Mouse (Mus musculus) hindbrain, embryonic 10.5 days (tissue): ENCODE measurements around the gene Zfp503. TPM values are rescaled to one million over a fixed set of nuclear protein-coding genes. Genes with fewer than 3 reads are reported as not detected.

ENCODE experiments used
- DNase-seq: peaks from one replicate; pipeline ENCODE4 v3.0.0-alpha.2; 2017; ENCODE audit warnings: low spot score
- H3K27ac ChIP-seq: fragments of 300-500 bp; sonication (generic); 2 replicates; pipeline ENCODE4 v1.5.1; 2016; ENCODE audit warnings: mild to moderate bottlenecking, moderate library complexity
- H3K27me3 ChIP-seq: fragments of 300-500 bp; sonication (generic); 2 replicates; pipeline ENCODE4 v1.6.1; 2016; ENCODE audit warnings: mild to moderate bottlenecking; ENCODE audit not compliant: poor library complexity, insufficient read depth, severe bottlenecking
- H3K36me3 ChIP-seq: fragments of 300-500 bp; sonication (generic); 2 replicates; pipeline ENCODE4 v1.6.1; 2016; ENCODE audit warnings: mild to moderate bottlenecking, moderate library complexity
- H3K4me1 ChIP-seq: fragments of 300-500 bp; sonication (generic); replicated peaks from 2 replicates; pipeline ENCODE4 v1.6.1; 2016; ENCODE audit warnings: mild to moderate bottlenecking
- H3K4me3 ChIP-seq: fragments of 300-500 bp; sonication (generic); 2 replicates; pipeline ENCODE4 v1.5.1; 2016; ENCODE audit warnings: mild to moderate bottlenecking, moderate library complexity
- H3K9me3 ChIP-seq: fragments of 300-500 bp; sonication (generic); 2 replicates; pipeline ENCODE4 v1.6.1; 2016; ENCODE audit warnings: mild to moderate bottlenecking, moderate library complexity
- WGBS: fragments of 180-500 bp; shearing (Covaris S2); methylation state at CpG from one replicate; pipeline ENCODE4 v1.1.7; 2016; 5-methylcytosine and 5-hydroxymethylcytosine counted together
- polyA plus RNA-seq: library from polyadenylated mRNA; unstranded; fragments of >200 nt; fragmentation: Nextera tagmentation; extraction: Ambion mirVana; gene quantifications from 2 replicates; pipeline ENCODE4 v1.2.1, GENCODE M21; 2016

Zfp503 gene
- 12.3 and 20.0 TPM in 2 replicates for polyA plus RNA-seq

DNA sequence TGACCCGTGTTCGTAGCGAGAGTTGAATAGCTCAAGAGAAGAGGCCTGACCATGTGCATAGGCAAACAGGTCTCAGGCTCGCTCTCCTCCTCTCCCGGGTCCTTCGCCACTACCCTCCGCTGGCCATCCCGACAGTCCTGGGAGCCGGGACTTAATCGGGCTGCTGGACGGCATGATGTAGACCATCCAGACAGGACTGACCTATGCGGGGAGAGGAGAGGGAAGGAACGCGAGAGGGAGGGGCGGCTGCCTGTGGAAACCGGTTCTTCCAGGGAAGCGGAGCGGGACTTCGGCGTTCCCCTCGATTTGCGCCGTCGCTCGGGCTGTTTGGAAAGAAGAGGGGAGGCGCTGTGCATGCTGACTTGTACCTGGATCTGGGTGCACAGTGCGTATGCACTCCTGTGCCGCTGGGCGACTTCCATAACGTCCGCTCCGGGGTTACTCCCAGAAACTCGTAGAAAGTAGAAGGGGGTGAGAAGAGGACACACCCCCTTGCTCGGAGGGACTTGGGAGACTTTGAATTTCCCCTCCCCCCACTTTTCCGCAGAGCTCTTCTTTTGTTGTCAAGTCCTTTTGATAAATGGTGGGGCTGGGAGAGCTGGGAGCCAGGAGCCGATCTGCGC is at the start of gene Zfp503:
Gene Zfp503, minus strand, starts transcription at position 311 of the 623 bp plus-strand sequence.
- Histone ChIP-seq H3K27ac (peak within 1 kb of the TSS; percentile 97), H3K4me3 (peak within 1 kb of the TSS; percentile 89), H3K9me3 (no peaks in the 10 kb centered on the region), H3K27me3 (peaks cover 72% of the 10 kb centered on the region), H3K36me3 (peaks cover 17% of the 10 kb centered on the region), H3K4me1 (peaks cover 80% of the 10 kb centered on the region)
- DNase-seq, result peak; percentile 77
- under 1% methylated on average over 37 of the region's 37 CpGs for WGBS

GRCm38 (mm10) chr14:22037498-22038131 is 48.2 kb upstream of the Zfp503 start:
- WGBS, result 69% methylated on average over 16 of the region's 16 CpGs
- H3K27me3 ChIP-seq, result peaks cover 30% of the 10 kb centered on the region
- DNase-seq, result no peak
- no peak overlapping the region for H3K4me3 ChIP-seq
- H3K36me3 ChIP-seq, result no peaks in the 10 kb centered on the region
- peaks cover 40% of the 10 kb centered on the region for H3K4me1 ChIP-seq
- no peak overlapping the region for H3K27ac ChIP-seq
- H3K9me3 ChIP-seq, result no peaks in the 10 kb centered on the region

DNA sequence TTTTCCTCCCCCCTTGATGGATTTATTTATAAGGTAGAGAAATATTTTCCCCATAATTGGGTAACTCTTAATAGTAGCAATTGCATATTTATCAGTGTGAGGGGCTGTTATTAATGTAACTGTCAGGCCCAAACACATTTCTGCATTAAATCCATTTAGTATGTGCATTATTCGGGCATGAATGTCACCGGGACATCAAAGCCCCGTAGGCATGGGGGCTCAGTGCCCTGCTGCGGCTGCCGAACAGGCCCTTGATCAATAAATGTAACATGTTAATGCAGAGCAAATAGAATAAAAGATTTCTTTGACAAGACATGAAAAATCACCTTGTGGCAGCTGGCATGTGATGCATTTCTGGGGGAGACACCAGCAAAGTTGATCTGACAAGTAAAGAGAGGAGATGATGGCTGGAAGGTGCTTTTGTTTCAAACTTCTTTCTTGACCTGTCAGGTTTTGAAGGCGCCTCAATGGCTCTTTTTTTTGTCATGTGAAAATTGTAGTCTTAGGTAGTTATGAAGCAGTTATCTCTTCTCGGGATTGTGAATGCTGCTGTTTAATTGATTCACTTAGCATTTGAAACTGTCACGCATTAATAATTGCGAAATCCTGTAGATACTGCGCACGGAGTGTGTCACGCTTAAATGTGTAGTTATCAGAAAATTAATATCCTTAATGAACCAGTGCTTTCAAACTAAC is 47.5 kb upstream of the Zfp503 start:
- DNase-seq, result no peak
- Histone ChIP-seq H3K4me3 (no peak overlapping the region), H3K27ac (0 out of 2 replicates have a peak overlapping the region, but pooled peaks have one; percentile 10), H3K27me3 (peaks cover 27% of the 10 kb centered on the region), H3K9me3 (no peaks in the 10 kb centered on the region), H3K4me1 (peaks cover 40% of the 10 kb centered on the region), H3K36me3 (no peaks in the 10 kb centered on the region)
- WGBS, result 47% methylated on average over 12 of the region's 12 CpGs

GRCm38 (mm10) chr14:22036338-22036737 is 46.9 kb upstream of the Zfp503 start:
- H3K9me3 ChIP-seq, result no peaks in the 10 kb centered on the region
- WGBS, result 42% methylated on average over 6 of the region's 6 CpGs
- H3K27ac ChIP-seq, result 0 out of 2 replicates have a peak overlapping the region, but pooled peaks have one; percentile 45
- DNase-seq, result no peak
- H3K27me3 ChIP-seq, result peaks cover 21% of the 10 kb centered on the region
- H3K36me3 ChIP-seq, result no peaks in the 10 kb centered on the region
- peaks cover 40% of the 10 kb centered on the region for H3K4me1 ChIP-seq
- H3K4me3 ChIP-seq, result no peak overlapping the region

GRCm38 (mm10) chr14:22035900-22036299 is 46.5 kb upstream of the Zfp503 start:
- Histone ChIP-seq H3K27me3 (peaks cover 20% of the 10 kb centered on the region), H3K9me3 (no peaks in the 10 kb centered on the region), H3K36me3 (no peaks in the 10 kb centered on the region), H3K27ac (0 out of 2 replicates have a peak overlapping the region, but pooled peaks have one; percentile 45), H3K4me3 (no peak overlapping the region), H3K4me1 (peaks cover 40% of the 10 kb centered on the region)
- WGBS, result 41% methylated on average over 3 of the region's 3 CpGs
- DNase-seq, result no peak

- H3K27me3 ChIP-seq, result peaks cover 26% of the 10 kb centered on the region
- H3K9me3 ChIP-seq, result no peaks in the 10 kb centered on the region
- 73% methylated on average over 4 of the region's 4 CpGs for WGBS
- no peaks in the 10 kb centered on the region for H3K36me3 ChIP-seq
- no peak overlapping the region for H3K4me3 ChIP-seq
- H3K27ac ChIP-seq, result no peak overlapping the region
- peaks cover 16% of the 10 kb centered on the region for H3K4me1 ChIP-seq
- no peak for DNase-seq
Measured at GRCm38 (mm10) chr14:22023533-22023932, 34.1 kb upstream of the Zfp503 start.

GRCm38 (mm10) chr14:22020885-22021284 is 31.5 kb upstream of the Zfp503 start:
- Histone ChIP-seq H3K27ac (no peak overlapping the region), H3K4me1 (peaks cover 16% of the 10 kb centered on the region), H3K9me3 (no peaks in the 10 kb centered on the region), H3K36me3 (no peaks in the 10 kb centered on the region), H3K4me3 (no peak overlapping the region), H3K27me3 (peaks cover 53% of the 10 kb centered on the region)
- peak; percentile 41 for DNase-seq
- WGBS, result 15% methylated on average over 2 of the region's 2 CpGs

DNA sequence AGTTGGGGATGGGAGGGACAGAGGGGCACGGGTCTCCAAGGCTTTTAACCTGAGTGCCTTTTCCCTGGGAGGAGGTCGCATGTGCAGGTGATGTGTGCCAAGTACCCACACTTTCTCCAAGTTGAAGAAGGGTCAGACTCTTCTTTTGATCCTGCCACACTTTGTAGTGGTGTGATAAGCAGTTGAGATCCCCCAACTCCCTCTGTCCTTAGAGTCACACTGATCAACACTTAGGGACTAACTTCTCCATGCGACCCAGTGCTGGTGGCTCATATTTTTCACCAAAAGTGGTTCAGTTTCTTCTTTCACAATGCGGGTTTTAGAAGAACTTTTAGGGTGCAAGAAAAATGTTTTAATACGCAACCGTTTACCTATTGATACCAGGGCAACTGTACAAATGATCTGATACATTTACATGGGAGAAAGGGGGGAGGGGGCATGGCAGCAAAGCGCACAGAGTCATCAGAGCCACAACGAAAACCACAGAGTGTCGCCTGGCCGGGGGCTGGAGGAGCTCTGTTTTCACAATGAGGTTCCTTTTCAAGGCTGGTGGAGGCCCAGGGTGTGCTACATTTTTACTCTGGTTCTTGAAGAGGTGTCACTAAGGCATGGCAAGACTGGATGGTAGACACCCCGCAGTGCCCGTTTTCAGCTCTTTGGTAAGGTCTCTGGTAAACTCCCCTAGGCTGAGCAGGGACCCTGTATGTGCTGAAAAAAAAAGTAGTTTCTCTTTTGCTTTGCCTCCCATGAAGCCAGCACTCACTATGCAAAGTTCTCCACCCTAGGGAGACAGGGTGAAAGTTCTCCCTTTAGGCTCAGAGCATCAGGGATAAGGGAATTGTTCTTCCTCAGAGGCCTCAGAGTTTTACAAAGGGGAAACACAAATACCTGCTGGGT is 30.8 kb upstream of the Zfp503 start:
- DNase-seq, result no peak
- 37% methylated on average over 12 of the region's 12 CpGs for WGBS
- Histone ChIP-seq H3K27me3 (peaks cover 59% of the 10 kb centered on the region), H3K9me3 (no peaks in the 10 kb centered on the region), H3K4me3 (peak overlapping the region; percentile 55), H3K4me1 (peaks cover 16% of the 10 kb centered on the region), H3K27ac (peak overlapping the region; percentile 83), H3K36me3 (no peaks in the 10 kb centered on the region)

GRCm38 (mm10) chr14:22019252-22019948 is 30.0 kb upstream of the Zfp503 start, which contains the start of gene Lrmda:
Gene Lrmda (plus strand): TSS chr14:22019712.
- peak; percentile 58 for DNase-seq
- peak within 1 kb of the TSS; percentile 83 for H3K27ac ChIP-seq
- 5% methylated on average over 33 of the region's 33 CpGs for WGBS

GRCm38 (mm10) chr14:22017011-22017410 is 27.6 kb upstream of the Zfp503 start:
- Histone ChIP-seq H3K27ac (no peak overlapping the region), H3K27me3 (peaks cover 66% of the 10 kb centered on the region), H3K4me3 (no peak overlapping the region), H3K36me3 (no peaks in the 10 kb centered on the region), H3K4me1 (peaks cover 16% of the 10 kb centered on the region), H3K9me3 (no peaks in the 10 kb centered on the region)
- DNase-seq, result no peak
- WGBS, result 59% methylated on average over 5 of the region's 5 CpGs

More at GRCm38 (mm10) chr14:22019252-22019948, 30.0 kb upstream of the Zfp503 start, which contains the start of gene Lrmda:
- peak within 1 kb of the TSS; percentile 55 for H3K4me3 ChIP-seq
- peaks cover 66% of the 10 kb centered on the region for H3K27me3 ChIP-seq
- H3K9me3 ChIP-seq, result no peaks in the 10 kb centered on the region
- H3K4me1 ChIP-seq, result peaks cover 16% of the 10 kb centered on the region
- H3K36me3 ChIP-seq, result no peaks in the 10 kb centered on the region

- Histone ChIP-seq H3K36me3 (no peaks in the 10 kb centered on the region), H3K27me3 (peaks cover 53% of the 10 kb centered on the region), H3K27ac (no peak overlapping the region), H3K4me1 (peaks cover 8% of the 10 kb centered on the region), H3K4me3 (no peak overlapping the region), H3K9me3 (no peaks in the 10 kb centered on the region)
- no peak for DNase-seq
- 68% methylated on average over 4 of the region's 4 CpGs for WGBS
Measured at GRCm38 (mm10) chr14:22014781-22015180, 25.4 kb upstream of the Zfp503 start.

- DNase-seq, result no peak
- Histone ChIP-seq H3K4me1 (peaks cover 3% of the 10 kb centered on the region), H3K27ac (no peak overlapping the region), H3K4me3 (no peak overlapping the region), H3K9me3 (no peaks in the 10 kb centered on the region), H3K36me3 (no peaks in the 10 kb centered on the region), H3K27me3 (peaks cover 48% of the 10 kb centered on the region)
- WGBS, result 88% methylated on average over 5 of the region's 5 CpGs
Measured at GRCm38 (mm10) chr14:22014315-22014714, 24.9 kb upstream of the Zfp503 start.
